Mouse (Mus musculus) CH12.LX (cell line): ENCODE results near the gene Irs2.

ENCODE experiments used
- CHD2 ChIP-seq: IDR thresholded peaks from 2 replicates; pipeline ENCODE4 v1.6.1; 2011; ENCODE audit warnings: low read length, improper control_type of control experiment
- CTCF ChIP-seq, 2 experiments: IDR thresholded peaks in 1 of 2; conservative IDR thresholded peaks in 1 of 2; 2 replicates each; pipeline ENCODE4 v1.5.1; 2011 to 2012; ENCODE audit warnings: low read depth in 2 of 2, low read length in 2 of 2, improper control_type of control experiment in 1 of 2, inconsistent platforms in 1 of 2, mild to moderate bottlenecking in 1 of 2, moderate library complexity in 1 of 2
- E2F4 ChIP-seq: IDR thresholded peaks from 2 replicates; pipeline ENCODE4 v1.6.1; 2011; ENCODE audit warnings: low read depth, low read length, improper control_type of control experiment; ENCODE audit not compliant: insufficient replicate concordance
- EP300 ChIP-seq: IDR thresholded peaks from 2 replicates; pipeline ENCODE4 v1.6.1; 2011; ENCODE audit warnings: low read length, improper control_type of control experiment
- HCFC1 ChIP-seq: IDR thresholded peaks from 2 replicates; pipeline ENCODE4 v1.6.1; 2012; ENCODE audit warnings: low read depth, mild to moderate bottlenecking, inconsistent platforms, low read length, improper control_type of control experiment
- JUND ChIP-seq: conservative IDR thresholded peaks from 2 replicates; pipeline ENCODE4 v1.6.1; 2011; ENCODE audit warnings: low read depth, low read length, improper control_type of control experiment
- NRF1 ChIP-seq: IDR thresholded peaks from 2 replicates; pipeline ENCODE4 v1.6.1; 2014; ENCODE audit warnings: low read depth, mild to moderate bottlenecking, inconsistent platforms, low read length, improper control_type of control experiment, moderate library complexity
- POLR2A ChIP-seq: IDR thresholded peaks from 2 replicates; pipeline ENCODE4 v1.6.1; 2011; ENCODE audit warnings: low read depth, mild to moderate bottlenecking, improper control_type of control experiment, low read length
- POLR2AphosphoS2 ChIP-seq: IDR thresholded peaks from 2 replicates; pipeline ENCODE4 v1.6.1; 2011; ENCODE audit warnings: low read depth, low read length, improper control_type of control experiment
- RAD21 ChIP-seq: IDR thresholded peaks from 2 replicates; pipeline ENCODE4 v1.6.1; 2011; ENCODE audit warnings: low read depth, mild to moderate bottlenecking, low read length, improper control_type of control experiment, moderate library complexity
- USF1 ChIP-seq: IDR thresholded peaks from 2 replicates; pipeline ENCODE4 v1.6.1; 2014; ENCODE audit warnings: low read depth, mild to moderate bottlenecking, inconsistent platforms, low read length, improper control_type of control experiment
- ZMIZ1 ChIP-seq: IDR thresholded peaks from 2 replicates; pipeline ENCODE4 v1.6.1; 2012; ENCODE audit warnings: low read depth, mild to moderate bottlenecking, inconsistent platforms, low read length, improper control_type of control experiment

DNA sequence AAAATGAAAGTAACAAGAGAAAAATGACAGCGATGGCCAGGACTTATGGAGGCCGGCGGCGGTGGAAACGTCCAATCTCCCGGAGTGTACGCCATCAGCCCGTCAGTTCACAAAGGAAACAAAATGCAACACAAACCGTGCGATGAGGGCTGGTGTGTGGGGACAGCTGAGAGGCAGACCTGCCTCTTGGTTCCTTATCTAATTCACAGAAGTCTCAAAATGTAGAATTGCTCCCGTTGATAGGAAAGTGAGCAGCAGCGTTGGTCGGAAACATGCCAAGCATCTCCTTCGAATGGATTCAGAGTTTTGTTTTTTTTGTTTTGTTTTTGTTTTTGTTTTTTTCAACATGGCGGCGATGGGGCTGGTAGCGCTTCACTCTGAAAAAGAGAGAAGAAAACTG is 21.6 kb downstream of the Irs2 start:
- TF ChIP-seq NRF1 (no peak), CHD2 (no peak), EP300 (no peak), POLR2AphosphoS2 (no peak), JUND (no peak), POLR2A (no peak), CTCF (conservative IDR thresholded peaks at IDR 0.05 in 1 of 2, IDR thresholded peaks at IDR 0.05 in 1 of 2; ENCODE audit: low read depth in 2 of 2, low read length in 2 of 2) (no peak), RAD21 (no peak), ZMIZ1 (no peak), HCFC1 (no peak), E2F4 (no peak), USF1 (no peak)
